Mouse (Mus musculus): Measurements from ENCODE around the gene Ptprj. TPM values are rescaled to one million over a fixed set of nuclear protein-coding genes. Genes with fewer than 3 reads are reported as not detected.
A peak's percentile ranks its signal among the peaks of the same experiment; 100 is the strongest.

Gene Ptprj
- polyA plus RNA-seq, 1 experiment from 2014 or later = 51.0 TPM

DNA sequence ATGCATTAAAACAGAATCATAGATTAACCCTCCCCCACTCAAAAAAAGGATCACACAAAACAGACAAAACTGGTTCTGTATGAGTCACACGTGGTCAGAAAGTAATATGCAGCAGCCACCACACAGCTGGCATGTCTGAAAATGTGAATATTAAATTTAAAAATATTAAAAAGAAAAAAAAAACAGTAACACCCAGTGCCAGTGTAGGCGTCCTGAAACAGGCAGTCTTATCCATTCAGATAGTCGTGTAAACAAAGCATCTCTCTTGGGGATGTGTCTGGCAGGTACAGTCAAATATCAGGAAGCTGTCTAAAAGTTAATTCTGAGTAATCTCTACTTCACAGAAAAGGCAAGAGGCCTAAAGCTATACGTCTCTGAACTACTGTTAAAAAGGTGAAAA is 17.3 kb downstream of the Ptprj start:
- ChIA-PET POLR2A (interaction anchor here (0.8 kb wide), 1 partner anchor 16 kb away, joined by 4 read pairs; no protein-coding TSS in a partner anchor), CTCF (no interaction called here)
- ATAC-seq (no peak), DNase-seq (ENCODE audit: low read depth, low spot score) (no peak)
- no peak for TF ChIP-seq CTCF (IDR thresholded peaks at IDR 0.05)
- no peaks in the 10 kb centered on the region for H3K27me3 ChIP-seq
- in situ Hi-C loops (cut with MboI; ENCODE audit: low pct_unique_long_range_greater_than_20kb) = no loop called here

DNA sequence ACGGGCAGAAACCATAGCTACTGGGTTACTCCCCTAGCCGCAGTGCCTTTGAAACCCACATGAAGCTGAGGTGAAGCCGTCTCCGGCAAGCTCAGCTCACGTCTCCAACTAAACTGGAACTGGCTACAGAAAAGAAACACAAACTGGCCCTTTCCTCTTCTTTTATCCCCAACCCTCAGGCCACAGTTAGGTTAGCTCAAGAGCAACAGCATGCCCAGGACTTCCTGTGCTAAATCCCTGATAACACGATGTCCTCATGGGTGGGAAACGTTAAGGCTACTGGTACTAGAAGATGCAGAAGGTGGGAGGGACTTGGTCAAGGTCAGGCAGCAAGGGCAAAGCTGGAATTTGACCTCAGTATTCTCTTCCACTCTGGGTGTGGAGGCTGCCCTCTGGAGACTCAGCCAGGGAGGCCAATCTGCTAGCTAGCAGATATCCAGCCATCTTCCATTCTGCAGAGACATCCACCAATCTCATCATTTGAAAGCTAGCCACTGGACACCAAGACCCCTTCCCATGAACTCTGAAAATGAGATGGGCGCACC is 18.2 kb downstream of the Ptprj start:
- POLR2A ChIA-PET = interaction anchor here (0.6 to 0.9 kb wide), 2 partner anchors 10 to 75 kb away, joined by 4 to 5 read pairs; no protein-coding TSS in a partner anchor
- no peak for DNase-seq (ENCODE audit: low read depth, low spot score)
- no peak for ATAC-seq
- CTCF ChIA-PET = interaction anchor here (1.0 to 1.4 kb wide), 4 partner anchors 12 to 87 kb away, joined by 3 to 6 read pairs (median 4); no protein-coding TSS in a partner anchor
- TF ChIP-seq CTCF (IDR thresholded peaks at IDR 0.05) = no peak
- in situ Hi-C loops (cut with MboI; ENCODE audit: low pct_unique_long_range_greater_than_20kb) = no loop called here
- H3K27me3 ChIP-seq = no peaks in the 10 kb centered on the region

DNA sequence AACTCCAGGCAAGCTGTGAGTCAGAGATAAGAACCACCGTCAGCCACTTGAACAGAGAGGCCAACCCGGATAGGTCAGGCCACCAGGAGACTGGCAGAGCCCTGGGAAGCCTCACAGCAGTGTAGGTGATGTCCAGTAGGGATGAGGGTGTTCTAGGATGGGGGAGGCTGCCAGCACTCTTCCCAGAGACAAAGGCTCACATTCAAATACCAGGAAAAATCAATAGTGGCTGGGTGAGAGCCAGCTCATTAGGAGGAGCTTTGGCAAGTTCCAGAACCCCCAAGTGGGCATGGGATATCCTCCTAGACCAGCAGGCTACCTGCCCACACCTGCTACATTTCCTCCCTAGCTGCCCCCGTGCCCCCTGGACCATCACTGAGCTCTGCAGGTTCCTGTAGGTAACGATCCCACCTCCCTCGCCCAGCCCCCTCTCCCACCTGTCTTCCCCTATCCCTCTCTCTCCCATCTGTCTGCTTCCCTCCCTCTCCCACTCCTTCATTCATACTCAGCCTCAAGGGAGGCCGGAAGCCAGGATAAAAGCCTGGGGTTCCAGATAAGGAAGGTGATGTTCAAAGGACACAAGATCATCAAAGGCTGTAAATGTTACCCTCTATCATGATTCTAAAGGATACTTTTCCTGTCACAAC is 20.1 kb downstream of the Ptprj start:
- POLR2A ChIA-PET = interaction anchor here (0.7 kb wide), 1 partner anchor 16 kb away, joined by 3 read pairs; no protein-coding TSS in a partner anchor
- in situ Hi-C loops (cut with MboI; ENCODE audit: low pct_unique_long_range_greater_than_20kb) = no loop called here
- no peak for TF ChIP-seq CTCF (IDR thresholded peaks at IDR 0.05)
- no peaks in the 10 kb centered on the region for H3K27me3 ChIP-seq
- CTCF ChIA-PET = interaction anchor here (0.8 to 1.1 kb wide), 2 partner anchors 40 to 86 kb away, joined by 3 read pairs; no protein-coding TSS in a partner anchor
- no peak for ATAC-seq
- DNase-seq (ENCODE audit: low read depth, low spot score) = no peak

DNA sequence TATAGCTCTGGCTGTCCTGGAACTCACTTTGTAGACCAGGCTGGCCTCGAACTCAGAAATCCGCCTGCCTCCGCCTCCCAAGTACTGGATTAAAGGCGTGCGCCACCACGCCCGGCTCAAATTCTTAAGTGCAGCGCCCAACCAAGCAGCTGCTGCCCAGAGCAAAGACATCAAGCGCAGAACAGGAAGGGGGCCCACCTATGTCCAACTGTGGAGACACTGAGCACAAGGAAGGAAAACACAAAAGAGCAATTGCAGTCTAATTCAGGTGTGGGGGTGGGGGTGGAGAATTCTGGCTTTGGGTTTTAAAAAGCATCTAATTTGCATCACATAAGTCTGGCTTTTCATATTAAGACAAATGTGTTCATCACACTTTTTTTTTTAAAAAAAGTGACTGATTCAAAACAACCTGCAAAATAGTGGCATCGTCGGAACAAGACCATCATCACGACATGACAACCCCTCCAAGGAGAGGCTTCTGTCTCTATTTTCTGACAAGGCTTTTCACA is 20.7 kb downstream of the Ptprj start:
- DNase-seq (ENCODE audit: low read depth, low spot score) (no peak), ATAC-seq (no peak)
- ChIA-PET POLR2A (no interaction called here), CTCF (interaction anchor here (0.8 to 1.4 kb wide), 2 partner anchors 10 to 86 kb away, joined by 3 to 4 read pairs; no protein-coding TSS in a partner anchor)
- no peak for TF ChIP-seq CTCF (IDR thresholded peaks at IDR 0.05)
- in situ Hi-C loops (cut with MboI; ENCODE audit: low pct_unique_long_range_greater_than_20kb) = no loop called here
- no peaks in the 10 kb centered on the region for H3K27me3 ChIP-seq

DNA sequence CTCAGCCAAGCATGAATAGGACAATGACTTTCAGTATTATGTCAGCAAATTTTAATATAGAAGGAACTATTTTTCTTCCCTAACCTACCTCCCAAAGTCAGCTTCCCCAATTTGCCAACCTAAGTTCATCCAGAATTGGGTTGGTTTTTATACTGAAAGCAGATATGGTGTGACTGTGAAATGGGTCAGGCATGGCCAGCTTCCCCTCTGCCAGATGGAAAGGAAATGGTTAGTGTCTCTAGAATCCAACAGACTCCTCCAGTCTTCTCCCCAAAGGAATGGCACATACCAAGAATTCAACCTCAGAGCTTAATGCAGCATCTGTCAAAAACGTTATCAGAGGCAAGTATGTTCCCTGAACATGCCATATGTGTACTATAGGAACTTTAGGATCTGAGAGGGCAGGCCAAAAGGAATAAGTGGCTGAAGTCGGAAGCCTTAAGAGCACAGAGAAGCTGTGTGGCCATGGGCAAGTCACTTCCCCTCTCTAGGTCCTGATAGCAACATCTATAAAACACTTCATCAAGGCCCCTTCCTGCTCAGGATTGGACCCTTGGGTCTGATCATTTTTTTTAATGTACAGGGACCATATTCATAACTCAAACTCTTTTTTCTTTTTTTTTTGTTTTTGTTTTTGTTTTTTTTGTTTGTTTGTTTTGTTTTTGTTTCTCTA is 21.3 kb downstream of the Ptprj start:
- CTCF ChIA-PET = interaction anchor here (1.0 to 1.4 kb wide), 2 partner anchors 9 to 25 kb away, joined by 3 to 4 read pairs; no protein-coding TSS in a partner anchor
- no peak for ATAC-seq
- DNase-seq (ENCODE audit: low read depth, low spot score) = no peak
- POLR2A ChIA-PET = interaction anchor here (0.6 kb wide), 1 partner anchor 23 kb away, joined by 7 read pairs; no protein-coding TSS in a partner anchor
- TF ChIP-seq CTCF (IDR thresholded peaks at IDR 0.05) = no peak
- in situ Hi-C loops (cut with MboI; ENCODE audit: low pct_unique_long_range_greater_than_20kb) = no loop called here
- H3K27me3 ChIP-seq = no peaks in the 10 kb centered on the region

DNA sequence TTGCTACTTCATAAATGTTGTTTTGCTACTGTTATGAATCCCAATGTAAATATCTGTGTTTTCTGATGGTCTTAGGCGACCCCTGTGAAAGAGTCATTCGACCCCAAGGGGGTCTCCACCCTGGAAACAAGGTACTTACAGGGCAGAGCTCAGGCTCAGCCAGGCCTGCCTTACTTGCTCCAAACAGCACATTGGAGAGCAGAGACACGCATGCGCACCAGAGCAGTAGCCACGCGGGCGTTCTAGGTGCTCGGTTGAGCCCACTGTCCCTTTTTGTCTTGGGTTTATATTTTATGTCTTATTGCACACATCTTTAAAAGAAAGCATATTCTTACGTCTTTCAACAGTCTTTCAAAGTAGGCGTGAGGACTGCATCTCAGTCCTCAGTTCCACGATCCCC is 22.1 kb downstream of the Ptprj start:
- TF ChIP-seq CTCF (IDR thresholded peaks at IDR 0.05) = no peak
- DNase-seq (ENCODE audit: low read depth, low spot score) = no peak
- H3K27me3 ChIP-seq = no peaks in the 10 kb centered on the region
- no peak for ATAC-seq
- ChIA-PET CTCF (interaction anchor here (1.0 to 1.4 kb wide), 2 partner anchors 8 to 25 kb away, joined by 3 to 4 read pairs; no protein-coding TSS in a partner anchor), POLR2A (no interaction called here)
- in situ Hi-C loops (cut with MboI; ENCODE audit: low pct_unique_long_range_greater_than_20kb) = no loop called here

DNA sequence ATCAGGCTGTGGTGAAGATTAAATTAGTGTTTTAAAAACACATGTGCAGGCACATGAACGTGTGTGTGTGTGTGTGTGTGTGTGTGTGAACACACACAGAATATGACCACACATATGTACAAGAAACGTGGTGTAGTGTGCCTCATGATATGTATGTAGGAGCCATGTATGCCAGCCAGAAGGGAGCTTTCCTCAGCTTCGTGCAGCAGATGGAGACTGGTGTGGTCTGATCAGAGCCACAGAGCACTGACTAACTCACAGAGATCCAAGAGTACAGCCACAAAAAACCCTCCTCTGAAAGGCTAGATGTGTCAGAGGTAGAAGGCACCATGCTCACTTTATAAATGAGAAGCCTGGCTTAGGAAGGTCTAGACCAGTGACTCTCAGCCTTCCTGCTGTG is 22.5 kb downstream of the Ptprj start:
- DNase-seq (ENCODE audit: low read depth, low spot score) (no peak), ATAC-seq (no peak)
- ChIA-PET POLR2A (no interaction called here), CTCF (no interaction called here)
- no peak for TF ChIP-seq CTCF (IDR thresholded peaks at IDR 0.05)
- in situ Hi-C loops (cut with MboI; ENCODE audit: low pct_unique_long_range_greater_than_20kb) = no loop called here
- no peaks in the 10 kb centered on the region for H3K27me3 ChIP-seq

DNA sequence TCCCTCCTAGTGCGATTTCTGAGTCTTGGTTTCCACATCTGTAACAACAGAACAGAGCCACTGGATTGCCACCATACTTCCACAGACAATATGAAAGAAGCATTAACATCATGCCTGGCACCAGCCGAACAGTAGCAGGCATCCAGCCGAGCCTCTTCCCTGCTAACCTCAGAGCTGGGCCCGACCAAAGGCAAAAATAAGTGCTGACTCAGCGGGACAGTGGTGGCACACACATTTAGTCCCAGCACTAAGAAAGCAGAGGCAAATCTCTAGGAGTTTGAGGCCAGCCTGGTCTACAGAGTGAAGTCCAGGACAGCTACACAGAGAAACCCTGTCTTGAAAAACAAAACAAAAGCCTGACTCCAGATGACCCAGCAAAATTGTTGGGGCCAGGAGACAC is 24.7 kb downstream of the Ptprj start:
- ATAC-seq = no peak
- POLR2A ChIA-PET = no interaction called here

DNA sequence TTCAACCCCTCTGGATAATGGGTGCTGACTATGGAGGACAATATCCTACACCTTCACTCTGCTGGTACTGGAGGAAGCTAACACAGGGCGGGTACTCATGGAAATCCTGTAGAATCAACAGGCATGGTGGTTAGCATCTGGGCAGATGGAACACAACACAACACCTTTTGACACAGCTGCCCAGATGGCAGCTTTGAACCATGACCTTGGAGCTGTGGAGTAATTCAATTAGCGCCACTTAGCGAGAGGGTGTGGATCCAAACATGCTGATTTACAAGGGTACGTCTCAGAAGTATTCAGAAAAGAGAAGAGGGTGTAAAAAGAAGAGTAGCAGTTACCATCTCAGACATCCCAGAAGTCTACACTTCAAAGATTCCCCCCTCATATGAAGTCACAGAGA is 25.6 kb downstream of the Ptprj start:
- ATAC-seq = no peak
- CTCF ChIA-PET = interaction anchor here (1.4 kb wide), 1 partner anchor 11 kb away, joined by 4 read pairs; no protein-coding TSS in a partner anchor
- no peaks in the 10 kb centered on the region for H3K27me3 ChIP-seq
- POLR2A ChIA-PET = no interaction called here
- no peak for DNase-seq (ENCODE audit: low read depth, low spot score)
- in situ Hi-C loops (cut with MboI; ENCODE audit: low pct_unique_long_range_greater_than_20kb) = no loop called here
- TF ChIP-seq CTCF (IDR thresholded peaks at IDR 0.05) = no peak

More for the DNA sequence above, 24.7 kb downstream of the Ptprj start:
- no peak for DNase-seq (ENCODE audit: low read depth, low spot score)
- in situ Hi-C loops (cut with MboI; ENCODE audit: low pct_unique_long_range_greater_than_20kb) = no loop called here
- CTCF ChIA-PET = interaction anchor here (1.4 kb wide), 1 partner anchor 10 kb away, joined by 4 read pairs; no protein-coding TSS in a partner anchor
- no peaks in the 10 kb centered on the region for H3K27me3 ChIP-seq
- TF ChIP-seq CTCF (IDR thresholded peaks at IDR 0.05) = no peak

DNA sequence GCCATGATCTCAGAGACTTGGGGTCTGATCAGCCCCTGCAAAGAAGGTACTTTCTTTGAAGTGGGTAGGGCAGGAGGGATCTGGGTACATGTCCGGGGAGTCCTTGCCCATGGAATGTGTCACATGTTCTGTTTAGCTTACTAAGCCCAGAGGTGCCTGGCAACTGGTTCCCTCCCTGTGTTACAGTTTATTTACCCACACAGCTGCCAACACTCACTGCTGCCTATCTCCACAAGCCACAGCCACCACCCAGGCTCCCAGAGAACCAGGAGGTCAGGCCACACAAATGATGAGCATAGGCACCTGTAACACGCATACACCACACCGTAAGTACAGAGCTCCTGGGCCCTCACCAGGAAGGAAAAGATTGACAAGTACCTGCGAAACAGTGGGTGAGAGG is 26.6 kb downstream of the Ptprj start:
- TF ChIP-seq CTCF (IDR thresholded peaks at IDR 0.05) = no peak
- DNase-seq (ENCODE audit: low read depth, low spot score) = no peak
- no peaks in the 10 kb centered on the region for H3K27me3 ChIP-seq
- ATAC-seq = peak; percentile 68
- POLR2A ChIA-PET = interaction anchor here (0.5 kb wide), 1 partner anchor 178 kb away, joined by 3 read pairs; no protein-coding TSS in a partner anchor
- CTCF ChIA-PET = no interaction called here
- in situ Hi-C loops (cut with MboI; ENCODE audit: low pct_unique_long_range_greater_than_20kb) = no loop called here

All from Patski (cell line).